Mouse (Mus musculus) E14TG2a.4 (cell line): ENCODE measurements around the gene Slc4a8.

Source experiments
- H3K27me3 ChIP-seq: 2 replicates; pipeline ENCODE4 v1.6.1; 2014; ENCODE audit warnings: low read length, control low read depth; ENCODE audit not compliant: insufficient read depth
- H3K36me3 ChIP-seq: 2 replicates; pipeline ENCODE4 v1.6.1; 2014; ENCODE audit warnings: low read length, control low read depth; ENCODE audit not compliant: insufficient read depth
- H3K4me1 ChIP-seq: replicated peaks from 2 replicates; pipeline ENCODE4 v1.6.1; 2014; ENCODE audit warnings: low read depth, low read length, control low read depth
- H3K4me3 ChIP-seq: replicated peaks from 2 replicates; pipeline ENCODE4 v1.5.1; 2014; ENCODE audit warnings: mild to moderate bottlenecking, low read length
- H3K9me3 ChIP-seq: 2 replicates; pipeline ENCODE4 v1.6.1; 2014; ENCODE audit warnings: low read length, control low read depth
- CTCF ChIP-seq: conservative IDR thresholded peaks from 2 replicates; pipeline ENCODE4 v1.5.1; 2014; ENCODE audit warnings: low read length
- NANOG ChIP-seq: IDR thresholded peaks from 2 replicates; pipeline ENCODE4 v1.6.1; 2014; ENCODE audit warnings: borderline replicate concordance, low read length, mixed read lengths
- POU5F1 ChIP-seq: IDR thresholded peaks from 2 replicates; pipeline ENCODE4 v1.6.1; 2014; ENCODE audit warnings: low read length, borderline replicate concordance

Slc4a8 gene

GRCm38 (mm10) chr15:100792324-100792723 lies 30.8 kb downstream of the Slc4a8 start:
- Histone ChIP-seq H3K36me3 (0 out of 2 replicates have a peak, but pooled peaks cover 4% of the 10 kb centered on the region), H3K4me1 (peaks cover 89% of the 10 kb centered on the region), H3K9me3 (no peaks in the 10 kb centered on the region), H3K27me3 (peaks cover 12% of the 10 kb centered on the region), H3K4me3 (no peak overlapping the region)
- TF ChIP-seq CTCF (no peak), NANOG (no peak), POU5F1 (no peak)

GRCm38 (mm10) chr15:100800914-100801313 lies 39.4 kb downstream of the Slc4a8 start:
- Histone ChIP-seq H3K4me1 (peaks cover 33% of the 10 kb centered on the region), H3K9me3 (no peaks in the 10 kb centered on the region), H3K36me3 (no peaks in the 10 kb centered on the region), H3K4me3 (peak overlapping the region; percentile 44; the same call in 1 of the 2 replicates), H3K27me3 (peaks cover 11% of the 10 kb centered on the region)
- TF ChIP-seq NANOG: no peak

GRCm38 (mm10) chr15:100808062-100808461 lies 46.5 kb downstream of the Slc4a8 start:
- H3K27me3 ChIP-seq: peaks cover 5% of the 10 kb centered on the region; the same call in 1 of the 2 replicates
- H3K36me3 ChIP-seq: peaks cover 11% of the 10 kb centered on the region; the same call in 1 of the 2 replicates
- H3K4me1 ChIP-seq: peaks cover 26% of the 10 kb centered on the region
- H3K9me3 ChIP-seq: no peaks in the 10 kb centered on the region
- no peak overlapping the region for H3K4me3 ChIP-seq
- no peak for TF ChIP-seq NANOG

GRCm38 (mm10) chr15:100808484-100808883 lies 46.9 kb downstream of the Slc4a8 start:
- no peak for TF ChIP-seq CTCF
- TF ChIP-seq NANOG: no peak
- no peak for TF ChIP-seq POU5F1
- Histone ChIP-seq H3K4me3 (no peak overlapping the region), H3K4me1 (peaks cover 26% of the 10 kb centered on the region), H3K36me3 (peaks cover 11% of the 10 kb centered on the region; the same call in 1 of the 2 replicates), H3K9me3 (no peaks in the 10 kb centered on the region), H3K27me3 (peaks cover 5% of the 10 kb centered on the region; the same call in 1 of the 2 replicates)

- no peaks in the 10 kb centered on the region for H3K9me3 ChIP-seq
- H3K27me3 ChIP-seq: peaks cover 5% of the 10 kb centered on the region; the same call in 1 of the 2 replicates
- peaks cover 11% of the 10 kb centered on the region; the same call in 1 of the 2 replicates for H3K36me3 ChIP-seq
- peaks cover 26% of the 10 kb centered on the region for H3K4me1 ChIP-seq
- TF ChIP-seq POU5F1: no peak
- TF ChIP-seq CTCF: no peak
- no peak for TF ChIP-seq NANOG
- no peak overlapping the region for H3K4me3 ChIP-seq
Observed at GRCm38 (mm10) chr15:100810243-100810642, 48.7 kb downstream of the Slc4a8 start.

GRCm38 (mm10) chr15:100813501-100813900 lies 52.0 kb downstream of the Slc4a8 start:
- H3K27me3 ChIP-seq: peaks cover 18% of the 10 kb centered on the region; the same call in 1 of the 2 replicates
- TF ChIP-seq NANOG (no peak), POU5F1 (no peak), CTCF (no peak)
- H3K9me3 ChIP-seq: no peaks in the 10 kb centered on the region
- peaks cover 8% of the 10 kb centered on the region for H3K36me3 ChIP-seq
- H3K4me1 ChIP-seq: peaks cover 13% of the 10 kb centered on the region
- no peak overlapping the region for H3K4me3 ChIP-seq

GRCm38 (mm10) chr15:100814066-100814465 lies 52.5 kb downstream of the Slc4a8 start:
- Histone ChIP-seq H3K27me3 (peaks cover 18% of the 10 kb centered on the region; the same call in 1 of the 2 replicates), H3K36me3 (peaks cover 8% of the 10 kb centered on the region), H3K4me1 (peaks cover 13% of the 10 kb centered on the region), H3K9me3 (no peaks in the 10 kb centered on the region), H3K4me3 (no peak overlapping the region)
- TF ChIP-seq CTCF: no peak
- TF ChIP-seq POU5F1: no peak
- TF ChIP-seq NANOG: no peak

GRCm38 (mm10) chr15:100815310-100815709 lies 53.8 kb downstream of the Slc4a8 start:
- Histone ChIP-seq H3K4me3 (no peak overlapping the region), H3K36me3 (peaks cover 8% of the 10 kb centered on the region), H3K4me1 (peaks cover 13% of the 10 kb centered on the region), H3K9me3 (no peaks in the 10 kb centered on the region), H3K27me3 (peaks cover 18% of the 10 kb centered on the region; the same call in 1 of the 2 replicates)
- no peak for TF ChIP-seq CTCF
- TF ChIP-seq POU5F1: no peak
- TF ChIP-seq NANOG: no peak

- peaks cover 6% of the 10 kb centered on the region; the same call in 1 of the 2 replicates for H3K4me1 ChIP-seq
- no peaks in the 10 kb centered on the region for H3K9me3 ChIP-seq
- peaks cover 30% of the 10 kb centered on the region for H3K27me3 ChIP-seq
- no peak overlapping the region for H3K4me3 ChIP-seq
- TF ChIP-seq NANOG (no peak), CTCF (no peak), POU5F1 (no peak)
- peaks cover 8% of the 10 kb centered on the region for H3K36me3 ChIP-seq
Observed at GRCm38 (mm10) chr15:100818860-100819259, 57.3 kb downstream of the Slc4a8 start.
